Mouse (Mus musculus) CH12.LX (cell line): ENCODE data around the gene Sh2d1b2. TPM values are rescaled to one million over a fixed set of nuclear protein-coding genes. Genes with fewer than 3 reads are reported as not detected.

Experiments used
- DNase-seq: peaks from one replicate; pipeline ENCODE4 v3.0.0-alpha.2; 2013; ENCODE audit errors: extremely low read depth
- H3K27ac ChIP-seq: 2 replicates; pipeline ENCODE4 v1.5.1; 2012; ENCODE audit warnings: low read depth, mild to moderate bottlenecking, control low read depth, moderate library complexity; ENCODE audit not compliant: insufficient read depth
- H3K27me3 ChIP-seq: replicated peaks from 2 replicates; pipeline ENCODE3; 2012; ENCODE audit warnings: inconsistent platforms
- H3K36me3 ChIP-seq, 2 experiments: replicated peaks in 1 of 2; 2 replicates each; pipeline versions ENCODE3 to v1.6.1; 2012; ENCODE audit warnings: inconsistent platforms in 1 of 2, low read length in 1 of 2, mild to moderate bottlenecking in 1 of 2, mixed read lengths in 1 of 2, moderate library complexity in 1 of 2; ENCODE audit not compliant: control insufficient read depth in 1 of 2, insufficient read depth in 1 of 2
- H3K4me1 ChIP-seq, 2 experiments: 2 replicates each; pipeline ENCODE4 v1.6.1; 2012; ENCODE audit warnings: inconsistent platforms in 1 of 2, moderate library complexity in 1 of 2; ENCODE audit not compliant: insufficient read depth in 2 of 2, control insufficient read depth in 1 of 2
- H3K4me2 ChIP-seq: 2 replicates; pipeline ENCODE4 v1.6.1; 2012; ENCODE audit warnings: low read depth, mild to moderate bottlenecking, control low read depth; ENCODE audit not compliant: poor library complexity, insufficient read depth, severe bottlenecking
- H3K4me3 ChIP-seq, 3 experiments: fragments of 150-350 bp in 1 of 3; sonication (generic) in 1 of 3; replicated peaks in 1 of 3; 2 replicates each; pipeline versions ENCODE3 to v1.5.1; 2011 to 2012; ENCODE audit warnings: low read depth in 2 of 3, low read length in 2 of 3, mild to moderate bottlenecking in 2 of 3, moderate library complexity in 2 of 3, control low read depth in 1 of 3, improper control_type of control experiment in 1 of 3, inconsistent platforms in 1 of 3, mixed read lengths in 1 of 3; ENCODE audit not compliant: poor library complexity in 1 of 3
- H3K79me2 ChIP-seq: replicated peaks from 2 replicates; pipeline ENCODE4 v1.6.1; 2012; ENCODE audit warnings: mild to moderate bottlenecking, moderate library complexity; ENCODE audit not compliant: control insufficient read depth, poor library complexity, insufficient read depth, severe bottlenecking; ENCODE audit errors: extremely low read depth
- H3K9ac ChIP-seq: 2 replicates; pipeline ENCODE4 v1.6.1; 2012; ENCODE audit warnings: low read depth, mild to moderate bottlenecking, control low read depth, moderate library complexity; ENCODE audit not compliant: insufficient read depth
- H3K9me3 ChIP-seq: replicated peaks from 2 replicates; pipeline ENCODE3; 2012; ENCODE audit warnings: low read length, inconsistent platforms, mixed read lengths
- BHLHE40 ChIP-seq: IDR thresholded peaks from 2 replicates; pipeline ENCODE4 v1.6.1; 2011; ENCODE audit warnings: mild to moderate bottlenecking, low read depth, low read length, improper control_type of control experiment
- CHD1 ChIP-seq: IDR thresholded peaks from 2 replicates; pipeline ENCODE4 v1.6.1; 2012; ENCODE audit warnings: low read depth, low read length, improper control_type of control experiment, inconsistent platforms
- CHD2 ChIP-seq: IDR thresholded peaks from 2 replicates; pipeline ENCODE4 v1.6.1; 2011; ENCODE audit warnings: low read length, improper control_type of control experiment
- CTCF ChIP-seq, 2 experiments: IDR thresholded peaks in 1 of 2; conservative IDR thresholded peaks in 1 of 2; 2 replicates each; pipeline ENCODE4 v1.5.1; 2011 to 2012; ENCODE audit warnings: low read depth in 2 of 2, low read length in 2 of 2, improper control_type of control experiment in 1 of 2, inconsistent platforms in 1 of 2, mild to moderate bottlenecking in 1 of 2, moderate library complexity in 1 of 2
- E2F4 ChIP-seq: IDR thresholded peaks from 2 replicates; pipeline ENCODE4 v1.6.1; 2011; ENCODE audit warnings: low read depth, low read length, improper control_type of control experiment; ENCODE audit not compliant: insufficient replicate concordance
- EP300 ChIP-seq: IDR thresholded peaks from 2 replicates; pipeline ENCODE4 v1.6.1; 2011; ENCODE audit warnings: low read length, improper control_type of control experiment
- ETS1 ChIP-seq: conservative IDR thresholded peaks from 2 replicates; pipeline ENCODE4 v1.6.1; 2012; ENCODE audit warnings: low read depth, mild to moderate bottlenecking, inconsistent platforms, low read length, improper control_type of control experiment, moderate library complexity
- GABPA ChIP-seq: IDR thresholded peaks from 2 replicates; pipeline ENCODE4 v1.6.1; 2012; ENCODE audit warnings: low read depth, low read length, improper control_type of control experiment, inconsistent platforms; ENCODE audit not compliant: insufficient replicate concordance
- HCFC1 ChIP-seq: IDR thresholded peaks from 2 replicates; pipeline ENCODE4 v1.6.1; 2012; ENCODE audit warnings: low read depth, mild to moderate bottlenecking, inconsistent platforms, low read length, improper control_type of control experiment
- IRF4 ChIP-seq: IDR thresholded peaks from 2 replicates; pipeline ENCODE4 v1.6.1; 2014; ENCODE audit warnings: low read depth, mild to moderate bottlenecking, inconsistent platforms, low read length, improper control_type of control experiment
- JUN ChIP-seq: IDR thresholded peaks from 2 replicates; pipeline ENCODE4 v1.6.1; 2011; ENCODE audit warnings: low read depth, mild to moderate bottlenecking, low read length, improper control_type of control experiment, moderate library complexity; ENCODE audit not compliant: insufficient read depth
- JUND ChIP-seq: conservative IDR thresholded peaks from 2 replicates; pipeline ENCODE4 v1.6.1; 2011; ENCODE audit warnings: low read depth, low read length, improper control_type of control experiment
- KAT2A ChIP-seq: IDR thresholded peaks from 2 replicates; pipeline ENCODE4 v1.6.1; 2012; ENCODE audit warnings: low read length, improper control_type of control experiment, inconsistent platforms; ENCODE audit not compliant: insufficient replicate concordance
- MAFK ChIP-seq: IDR thresholded peaks from 2 replicates; pipeline ENCODE4 v1.6.1; 2011; ENCODE audit warnings: low read length, improper control_type of control experiment; ENCODE audit not compliant: insufficient replicate concordance
- MAX ChIP-seq: IDR thresholded peaks from 2 replicates; pipeline ENCODE4 v1.6.1; 2011; ENCODE audit warnings: low read length, improper control_type of control experiment
- MAZ ChIP-seq: IDR thresholded peaks from 2 replicates; pipeline ENCODE4 v1.6.1; 2012; ENCODE audit warnings: low read depth, mild to moderate bottlenecking, inconsistent platforms, low read length, improper control_type of control experiment, moderate library complexity
- MEF2A ChIP-seq: IDR thresholded peaks from 2 replicates; pipeline ENCODE4 v1.6.1; 2014; ENCODE audit warnings: low read depth, mild to moderate bottlenecking, inconsistent platforms, low read length, improper control_type of control experiment, borderline replicate concordance
- MXI1 ChIP-seq: IDR thresholded peaks from 2 replicates; pipeline ENCODE4 v1.6.1; 2011; ENCODE audit warnings: mild to moderate bottlenecking, low read depth, low read length, improper control_type of control experiment
- MYC ChIP-seq: IDR thresholded peaks from 2 replicates; pipeline ENCODE4 v1.6.1; 2011; ENCODE audit warnings: low read depth, mild to moderate bottlenecking, improper control_type of control experiment, low read length
- NELFE ChIP-seq: IDR thresholded peaks from 2 replicates; pipeline ENCODE4 v1.6.1; 2011; ENCODE audit warnings: low read depth, low read length, improper control_type of control experiment
- POLR2A ChIP-seq: IDR thresholded peaks from 2 replicates; pipeline ENCODE4 v1.6.1; 2011; ENCODE audit warnings: low read depth, mild to moderate bottlenecking, improper control_type of control experiment, low read length
- POLR2AphosphoS2 ChIP-seq: IDR thresholded peaks from 2 replicates; pipeline ENCODE4 v1.6.1; 2011; ENCODE audit warnings: low read depth, low read length, improper control_type of control experiment
- RAD21 ChIP-seq: IDR thresholded peaks from 2 replicates; pipeline ENCODE4 v1.6.1; 2011; ENCODE audit warnings: low read depth, mild to moderate bottlenecking, low read length, improper control_type of control experiment, moderate library complexity
- RCOR1 ChIP-seq: conservative IDR thresholded peaks from 2 replicates; pipeline ENCODE4 v1.6.1; 2012; ENCODE audit warnings: low read depth, mild to moderate bottlenecking, inconsistent platforms, low read length, improper control_type of control experiment
- SIN3A ChIP-seq: IDR thresholded peaks from 2 replicates; pipeline ENCODE4 v1.6.1; 2012; ENCODE audit warnings: low read length, improper control_type of control experiment, inconsistent platforms
- SMC3 ChIP-seq: IDR thresholded peaks from 2 replicates; pipeline ENCODE4 v1.6.1; 2011; ENCODE audit warnings: low read depth, low read length, improper control_type of control experiment
- TBP ChIP-seq: conservative IDR thresholded peaks from 2 replicates; pipeline ENCODE4 v1.6.1; 2011; ENCODE audit warnings: low read depth, low read length, improper control_type of control experiment
- TCF12 ChIP-seq: IDR thresholded peaks from 2 replicates; pipeline ENCODE4 v1.6.1; 2014; ENCODE audit warnings: low read depth, mild to moderate bottlenecking, inconsistent platforms, low read length, improper control_type of control experiment
- USF1 ChIP-seq: IDR thresholded peaks from 2 replicates; pipeline ENCODE4 v1.6.1; 2014; ENCODE audit warnings: low read depth, mild to moderate bottlenecking, inconsistent platforms, low read length, improper control_type of control experiment
- ZC3H11A ChIP-seq: IDR thresholded peaks from 2 replicates; pipeline ENCODE4 v1.6.1; 2012; ENCODE audit warnings: low read depth, mild to moderate bottlenecking, inconsistent platforms, low read length, improper control_type of control experiment
- ZKSCAN1 ChIP-seq: IDR thresholded peaks from 2 replicates; pipeline ENCODE4 v1.6.1; 2012; ENCODE audit warnings: low read depth, inconsistent platforms, low read length, improper control_type of control experiment, borderline replicate concordance
- ZMIZ1 ChIP-seq: IDR thresholded peaks from 2 replicates; pipeline ENCODE4 v1.6.1; 2012; ENCODE audit warnings: low read depth, mild to moderate bottlenecking, inconsistent platforms, low read length, improper control_type of control experiment
- dilution Hi-C: fragments of 300-500 bp; cut with MboI; formaldehyde crosslinking; loops from 2 replicates; pipeline ENCODE4 v1.14.3; 2020; ENCODE audit warnings: low sequenced_read_pairs; ENCODE audit not compliant: extremely low pct_unique_long_range_greater_than_20kb, extremely low pct_ligation_motif_present
- in situ Hi-C: fragments of 300-500 bp; cut with MboI; formaldehyde crosslinking; loops from 3 replicates; pipeline ENCODE4 v1.14.3; 2019; ENCODE audit warnings: low sequenced_read_pairs, low pct_ligation_motif_present, low pct_unique_long_range_greater_than_20kb, mixed read lengths
- polyA plus RNA-seq: library from polyadenylated mRNA; unstranded; fragments of >175 nt; gene quantifications from 2 replicates; pipeline ENCODE4 v1.2.1, GENCODE M21; 2012; ENCODE audit warnings: low read depth; ENCODE audit not compliant: insufficient read length
- total RNA-seq, 2 experiments: library from RNA; depleted of rRNA; stranded (reverse); fragments of 300-350 nt in 1 of 2; fragments of >200 nt in 1 of 2; gene quantifications; 2 replicates each; pipeline ENCODE4 v1.2.3; 2012 to 2014

The Sh2d1b2 gene
- total and polyA plus RNA-seq, 3 experiments: 0.47 to 1.1 TPM; not detected in 1

DNA sequence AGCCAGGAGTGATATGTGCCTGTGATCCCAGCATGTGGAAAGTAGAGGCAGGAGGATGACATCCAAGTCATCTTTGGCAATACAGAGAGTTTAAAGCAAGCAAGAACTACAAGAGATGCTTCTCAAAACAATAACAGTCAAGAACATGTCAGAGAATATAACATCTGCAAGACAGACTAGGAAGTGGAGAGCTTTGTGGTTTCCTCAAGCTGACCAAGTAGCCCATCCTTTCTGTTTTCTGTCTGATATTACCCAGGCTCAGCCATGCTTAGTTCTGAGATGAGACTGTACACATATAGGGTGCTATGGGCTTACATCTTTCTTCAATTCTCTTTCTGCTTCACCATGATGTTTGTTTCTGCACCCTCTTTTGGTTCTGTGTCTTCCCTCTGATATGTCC lies 40.7 kb downstream of the Sh2d1b2 start:
- TF ChIP-seq POLR2A (no peak), MAZ (no peak), ZMIZ1 (no peak), ZC3H11A (no peak), SMC3 (no peak), MAX (no peak), GABPA (no peak), SIN3A (no peak), KAT2A (no peak), JUND (no peak), MYC (no peak), ZKSCAN1 (no peak), NELFE (no peak), USF1 (no peak), IRF4 (no peak), CHD1 (no peak)
- no peak overlapping the region for H3K4me2 ChIP-seq
- no peaks in the 10 kb centered on the region for H3K79me2 ChIP-seq
- in situ Hi-C loops (no loop called here), dilution Hi-C loops (no loop called here)
- H3K27me3 ChIP-seq: no peaks in the 10 kb centered on the region
- no peak for DNase-seq
- H3K4me3 ChIP-seq: no peak overlapping the region
- H3K27ac ChIP-seq: no peak overlapping the region
- H3K4me1 ChIP-seq: peaks cover 14 to 26% of the 10 kb centered on the region in 2 experiments
- no peak overlapping the region for H3K9ac ChIP-seq
- peaks cover 4% of the 10 kb centered on the region for H3K9me3 ChIP-seq
- no peaks in the 10 kb centered on the region for H3K36me3 ChIP-seq

DNA sequence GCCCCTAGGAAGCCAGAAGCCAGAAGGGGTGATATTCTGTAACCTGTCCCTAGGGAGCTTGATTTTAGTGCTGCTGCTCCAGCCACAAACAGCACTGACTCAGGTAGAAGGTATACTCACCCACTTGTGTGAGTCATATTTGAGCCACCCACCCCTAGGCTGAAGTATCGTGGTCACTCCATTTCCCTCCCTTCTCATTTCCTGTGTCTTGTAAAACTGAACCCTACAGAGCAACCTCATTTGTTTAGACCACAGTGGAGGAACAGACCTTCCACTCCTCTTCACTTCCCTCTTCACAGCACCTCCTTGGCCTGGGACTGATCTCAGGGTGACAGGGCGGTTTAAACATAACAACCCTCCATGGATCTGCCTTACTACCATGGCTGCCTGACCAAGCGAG lies 44.5 kb downstream of the Sh2d1b2 start, which contains the start of gene Sh2d1b1:
TSS of gene Sh2d1b1 (plus strand) at position 305 of the 400 bp plus-strand sequence.
- Histone ChIP-seq H3K9me3 (peaks cover 4% of the 10 kb centered on the region), H3K9ac (peak within 1 kb of the TSS; percentile 13; the same call in 1 of the 2 replicates), H3K4me1 (peaks cover 10 to 36% of the 10 kb centered on the region in 2 experiments), H3K27me3 (no peaks in the 10 kb centered on the region), H3K36me3 (peaks cover 0 to 9% of the 10 kb centered on the region in 2 experiments), H3K4me3 (peak within 1 kb of the TSS; percentile 18 to 52 (median 50)), H3K27ac (peak within 1 kb of the TSS; percentile 15; the same call in 1 of the 2 replicates), H3K4me2 (peak within 1 kb of the TSS; percentile 64), H3K79me2 (no peaks in the 10 kb centered on the region)
- in situ Hi-C loops (no loop called here), dilution Hi-C loops (no loop called here)
- peak; percentile 82 for DNase-seq
- TF ChIP-seq TBP (no peak), MAX (no peak; the same call in 1 of the 2 replicates), EP300 (peak; percentile 72), CHD2 (no peak), IRF4 (peak; percentile 51), SIN3A (no peak), TCF12 (0 out of 2 replicates have a peak, but pooled peaks have one; percentile 35), HCFC1 (no peak), CTCF (conservative IDR thresholded peaks at IDR 0.05 in 1 of 2, IDR thresholded peaks at IDR 0.05 in 1 of 2; ENCODE audit: low read depth in 2 of 2, low read length in 2 of 2) (no peak), BHLHE40 (peak; percentile 46; the same call in 1 of the 2 replicates), MYC (peak; percentile 52; the same call in 1 of the 2 replicates), ETS1 (peak; percentile 66), ZC3H11A (no peak), SMC3 (no peak), RCOR1 (no peak), MXI1 (0 out of 2 replicates have a peak, but pooled peaks have one; percentile 36), MAFK (no peak), JUND (peak; percentile 52; the same call in 1 of the 2 replicates), KAT2A (no peak), ZKSCAN1 (no peak), MEF2A (0 out of 2 replicates have a peak, but pooled peaks have one; percentile 26), JUN (peak; percentile 30; the same call in 1 of the 2 replicates), POLR2AphosphoS2 (no peak), RAD21 (no peak), E2F4 (no peak), POLR2A (no peak)
